Mouse (Mus musculus) liver, postnatal 0 days (tissue): ENCODE measurements around the gene Hcn1.

Source experiments
- CTCF ChIP-seq: sonication (generic); IDR thresholded peaks from 2 replicates; pipeline ENCODE4 v1.5.1; 2016; ENCODE audit warnings: antibody characterized with exemption, low read depth
- EP300 ChIP-seq: IDR thresholded peaks from 2 replicates; pipeline ENCODE4 v1.6.1; 2016; ENCODE audit warnings: antibody characterized with exemption, low read depth, mild to moderate bottlenecking

- TF ChIP-seq CTCF (no peak), EP300 (no peak)
Measured at GRCm38 (mm10) chr13:117852711-117853051, 250.6 kb downstream of the Hcn1 start.
